In the genomic region with DNA sequence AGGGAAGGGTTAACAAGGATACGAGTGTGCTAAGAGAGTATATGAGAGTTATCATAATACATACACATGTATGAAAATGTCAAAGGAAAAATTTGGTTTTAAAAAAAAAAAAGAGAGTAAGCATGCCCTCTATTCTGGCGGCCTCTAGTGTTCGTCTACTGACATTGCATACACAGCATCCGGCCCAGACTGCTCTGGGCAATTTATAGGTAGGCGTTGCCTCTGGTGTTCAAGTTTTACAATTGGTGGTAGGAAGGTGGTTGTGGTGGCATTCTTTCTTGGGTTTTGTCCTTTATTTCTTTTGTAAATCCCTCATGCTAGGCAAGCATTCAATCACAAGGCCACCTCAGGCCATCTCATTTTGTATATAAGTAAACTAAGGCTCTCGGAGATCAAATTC, we compare ENCODE assay signal across 8 mouse cellular contexts. TPM values are rescaled to one million over a fixed set of nuclear protein-coding genes. Genes with fewer than 3 reads are reported as not detected.
DNase-seq lines count a peak whose midpoint lies in the region; ATAC-seq lines count a peak whose summit lies in the region.

No protein-coding gene starts in this region.

- H3K4me1 ChIP-seq in hindbrain, embryonic 10.5 days (replicated peaks), result no peaks in the 10 kb centered on the region
- H3K4me1 ChIP-seq in hindbrain, embryonic 16.5 days (ENCODE audit: control insufficient read depth, insufficient read depth, low read depth, low read length), result no peaks in the 10 kb centered on the region
- H3K4me1 ChIP-seq in embryonic facial prominence, embryonic 11.5 days (ENCODE audit: control insufficient read depth, insufficient read depth, low read length), result no peaks in the 10 kb centered on the region
- H3K4me1 ChIP-seq in forebrain, embryonic 16.5 days (replicated peaks; ENCODE audit: control insufficient read depth, insufficient read depth, low read length), result no peaks in the 10 kb centered on the region

- no peak overlapping the region for H3K4me3 ChIP-seq in hindbrain, embryonic 10.5 days
- H3K4me3 ChIP-seq in hindbrain, embryonic 16.5 days (ENCODE audit: low read length), result no peak overlapping the region
- H3K4me3 ChIP-seq in embryonic facial prominence, embryonic 11.5 days (ENCODE audit: low read depth, low read length), result no peak overlapping the region
- no peak overlapping the region for H3K4me3 ChIP-seq in forebrain, embryonic 16.5 days (replicated peaks; ENCODE audit: low read length)

- H3K36me3 ChIP-seq in hindbrain, embryonic 10.5 days, result no peaks in the 10 kb centered on the region
- H3K36me3 ChIP-seq in hindbrain, embryonic 16.5 days (ENCODE audit: control insufficient read depth, insufficient read depth, low read length), result no peaks in the 10 kb centered on the region
- H3K36me3 ChIP-seq in embryonic facial prominence, embryonic 11.5 days (replicated peaks; ENCODE audit: control insufficient read depth, insufficient read depth, low read depth, low read length), result no peaks in the 10 kb centered on the region
- H3K36me3 ChIP-seq in forebrain, embryonic 16.5 days (ENCODE audit: control insufficient read depth, insufficient read depth), result no peaks in the 10 kb centered on the region

- H3K9ac ChIP-seq in hindbrain, embryonic 16.5 days (ENCODE audit: low read depth, low read length), result no peak overlapping the region
- H3K9ac ChIP-seq in embryonic facial prominence, embryonic 11.5 days (replicated peaks; ENCODE audit: low read length), result no peak overlapping the region
- no peak overlapping the region for H3K9ac ChIP-seq in forebrain, embryonic 16.5 days (replicated peaks; ENCODE audit: low read depth, low read length)

- peak; percentile 31 for DNase-seq in hindbrain, embryonic 10.5 days (ENCODE audit: low spot score)
- peak; percentile 33 for DNase-seq in CD4-positive helper T cell, adult 2 months (ENCODE audit: low read depth, low spot score)
- peak; percentile 8 for DNase-seq in adrenal gland, adult 8-10 months
- DNase-seq in embryonic facial prominence, embryonic 11.5 days (ENCODE audit: low spot score), result peak; percentile 72
- DNase-seq in layer of hippocampus, adult 8-10 months (ENCODE audit: low spot score in 2 of 2), result peak; percentile 37 to 54

- H3K9me3 ChIP-seq in hindbrain, embryonic 10.5 days, result no peaks in the 10 kb centered on the region
- 0 out of 2 replicates have a peak, but pooled peaks cover 3% of the 10 kb centered on the region for H3K9me3 ChIP-seq in hindbrain, embryonic 16.5 days (ENCODE audit: control insufficient read depth, low read length)
- H3K9me3 ChIP-seq in embryonic facial prominence, embryonic 11.5 days (replicated peaks; ENCODE audit: control insufficient read depth, low read length), result no peaks in the 10 kb centered on the region
- no peaks in the 10 kb centered on the region for H3K9me3 ChIP-seq in forebrain, embryonic 16.5 days (ENCODE audit: control insufficient read depth, low read length)

- H3K27me3 ChIP-seq in hindbrain, embryonic 10.5 days (ENCODE audit: insufficient read depth, poor library complexity, severe bottlenecking), result no peaks in the 10 kb centered on the region
- H3K27me3 ChIP-seq in hindbrain, embryonic 16.5 days (replicated peaks; ENCODE audit: control insufficient read depth, insufficient read depth, low read length), result no peaks in the 10 kb centered on the region
- H3K27me3 ChIP-seq in embryonic facial prominence, embryonic 11.5 days (ENCODE audit: control insufficient read depth, insufficient read depth, low read length), result no peaks in the 10 kb centered on the region
- H3K27me3 ChIP-seq in forebrain, embryonic 16.5 days (replicated peaks; ENCODE audit: control insufficient read depth, insufficient read depth, low read length), result no peaks in the 10 kb centered on the region

- WGBS in hindbrain, embryonic 10.5 days, result 31% methylated on average over 6 of the region's 6 CpGs
- WGBS in hindbrain, embryonic 16.5 days, result 25% methylated on average over 6 of the region's 6 CpGs
- WGBS in embryonic facial prominence, embryonic 11.5 days, result 27% methylated on average over 6 of the region's 6 CpGs
- WGBS in forebrain, embryonic 16.5 days, result 26% methylated on average over 6 of the region's 6 CpGs

- no peak for ATAC-seq in hindbrain, embryonic 16.5 days
- no peak for ATAC-seq in embryonic facial prominence, embryonic 11.5 days (replicated peaks; ENCODE audit: insufficient number of reproducible peaks, low FRiP score, low TSS enrichment, low read depth)
- ATAC-seq in megakaryocyte-erythroid progenitor cell, adult 5-6 weeks (replicated peaks; ENCODE audit: low FRiP score, low TSS enrichment, poor library complexity, severe bottlenecking), result peak; percentile 78
- ATAC-seq in forebrain, embryonic 16.5 days, result no peak

- H3K27ac ChIP-seq in hindbrain, embryonic 10.5 days, result no peak overlapping the region
- H3K27ac ChIP-seq in hindbrain, embryonic 16.5 days (ENCODE audit: low read depth, low read length), result no peak overlapping the region
- no peak overlapping the region for H3K27ac ChIP-seq in embryonic facial prominence, embryonic 11.5 days (replicated peaks; ENCODE audit: low read depth, low read length)
- no peak overlapping the region for H3K27ac ChIP-seq in forebrain, embryonic 16.5 days (ENCODE audit: low read length)

- H3K4me2 ChIP-seq in hindbrain, embryonic 16.5 days (ENCODE audit: low read length), result no peak overlapping the region
- no peak overlapping the region for H3K4me2 ChIP-seq in embryonic facial prominence, embryonic 11.5 days (ENCODE audit: low read depth, low read length)
- no peak overlapping the region for H3K4me2 ChIP-seq in forebrain, embryonic 16.5 days (ENCODE audit: low read length)

RNA-seq across cellular contexts. Expression of a gene that starts 11.1 kb away (rescaled TPM):
- not detected in 2 replicates for polyA plus RNA-seq in hindbrain, embryonic 10.5 days (2016; fragmentation: Nextera tagmentation; extraction: Ambion mirVana)
- 1.1 and 1.7 TPM in 2 replicates for polyA plus RNA-seq in hindbrain, embryonic 16.5 days (2015; fragmentation: Nextera tagmentation; extraction: Ambion mirVana)
- total RNA-seq in adrenal gland, adult 8-10 months (2022), result not detected
- not detected in 2 replicates for polyA plus RNA-seq in embryonic facial prominence, embryonic 11.5 days (2014; fragmentation: Nextera tagmentation; extraction: Ambion mirVana)
- not detected for total RNA-seq in layer of hippocampus, adult 8-10 months (2022)
- total RNA-seq in megakaryocyte-erythroid progenitor cell, adult 5-6 weeks (2014; fragmentation: Nextera tagmentation), result not detected in 2 replicates
- total RNA-seq in megakaryocyte-erythroid progenitor cell, adult 5-6 weeks (2017), result not detected in 2 replicates
- polyA plus RNA-seq in forebrain, embryonic 16.5 days (2015; fragmentation: Nextera tagmentation; extraction: Ambion mirVana), result not detected in 2 replicates

RNA-seq across cellular contexts. Expression of a gene that starts 11.2 kb away (rescaled TPM):
- not detected in 2 replicates for polyA plus RNA-seq in hindbrain, embryonic 10.5 days (2016; fragmentation: Nextera tagmentation; extraction: Ambion mirVana)
- polyA plus RNA-seq in hindbrain, embryonic 16.5 days (2015; fragmentation: Nextera tagmentation; extraction: Ambion mirVana), result not detected in 2 replicates
- not detected for total RNA-seq in adrenal gland, adult 8-10 months (2022)
- polyA plus RNA-seq in embryonic facial prominence, embryonic 11.5 days (2014; fragmentation: Nextera tagmentation; extraction: Ambion mirVana), result not detected in 2 replicates
- total RNA-seq in layer of hippocampus, adult 8-10 months (2022), result not detected
- not detected in 2 replicates for total RNA-seq in megakaryocyte-erythroid progenitor cell, adult 5-6 weeks (2014; fragmentation: Nextera tagmentation)
- total RNA-seq in megakaryocyte-erythroid progenitor cell, adult 5-6 weeks (2017), result not detected in 2 replicates
- not detected in 2 replicates for polyA plus RNA-seq in forebrain, embryonic 16.5 days (2015; fragmentation: Nextera tagmentation; extraction: Ambion mirVana)

RNA-seq across cellular contexts. Expression of a gene that starts 18.4 kb away (rescaled TPM):
- not detected in 2 replicates for polyA plus RNA-seq in hindbrain, embryonic 10.5 days (2016; fragmentation: Nextera tagmentation; extraction: Ambion mirVana)
- 0.15 TPM in 1 of 2 replicates, not detected in the other for polyA plus RNA-seq in hindbrain, embryonic 16.5 days (2015; fragmentation: Nextera tagmentation; extraction: Ambion mirVana)
- total RNA-seq in adrenal gland, adult 8-10 months (2022), result not detected
- polyA plus RNA-seq in embryonic facial prominence, embryonic 11.5 days (2014; fragmentation: Nextera tagmentation; extraction: Ambion mirVana), result not detected in 2 replicates
- total RNA-seq in layer of hippocampus, adult 8-10 months (2022), result not detected
- not detected in 2 replicates for total RNA-seq in megakaryocyte-erythroid progenitor cell, adult 5-6 weeks (2014; fragmentation: Nextera tagmentation)
- not detected in 2 replicates for total RNA-seq in megakaryocyte-erythroid progenitor cell, adult 5-6 weeks (2017)
- polyA plus RNA-seq in forebrain, embryonic 16.5 days (2015; fragmentation: Nextera tagmentation; extraction: Ambion mirVana), result not detected in 2 replicates

RNA-seq across cellular contexts. Expression of a gene that starts 24.8 kb away (rescaled TPM):
- not detected in 2 replicates for polyA plus RNA-seq in hindbrain, embryonic 10.5 days (2016; fragmentation: Nextera tagmentation; extraction: Ambion mirVana)
- 0.12 and 0.13 TPM in 2 replicates for polyA plus RNA-seq in hindbrain, embryonic 16.5 days (2015; fragmentation: Nextera tagmentation; extraction: Ambion mirVana)
- not detected for total RNA-seq in adrenal gland, adult 8-10 months (2022)
- not detected in 2 replicates for polyA plus RNA-seq in embryonic facial prominence, embryonic 11.5 days (2014; fragmentation: Nextera tagmentation; extraction: Ambion mirVana)
- total RNA-seq in layer of hippocampus, adult 8-10 months (2022), result not detected
- not detected in 2 replicates for total RNA-seq in megakaryocyte-erythroid progenitor cell, adult 5-6 weeks (2014; fragmentation: Nextera tagmentation)
- not detected in 2 replicates for total RNA-seq in megakaryocyte-erythroid progenitor cell, adult 5-6 weeks (2017)
- not detected in 2 replicates for polyA plus RNA-seq in forebrain, embryonic 16.5 days (2015; fragmentation: Nextera tagmentation; extraction: Ambion mirVana)

RNA-seq across cellular contexts. Expression of a gene that starts 26.0 kb away (rescaled TPM):
- not detected in 2 replicates for polyA plus RNA-seq in hindbrain, embryonic 10.5 days (2016; fragmentation: Nextera tagmentation; extraction: Ambion mirVana)
- not detected in 2 replicates for polyA plus RNA-seq in hindbrain, embryonic 16.5 days (2015; fragmentation: Nextera tagmentation; extraction: Ambion mirVana)
- total RNA-seq in adrenal gland, adult 8-10 months (2022), result not detected
- polyA plus RNA-seq in embryonic facial prominence, embryonic 11.5 days (2014; fragmentation: Nextera tagmentation; extraction: Ambion mirVana), result not detected in 2 replicates
- total RNA-seq in layer of hippocampus, adult 8-10 months (2022), result not detected
- not detected in 2 replicates for total RNA-seq in megakaryocyte-erythroid progenitor cell, adult 5-6 weeks (2014; fragmentation: Nextera tagmentation)
- total RNA-seq in megakaryocyte-erythroid progenitor cell, adult 5-6 weeks (2017), result not detected in 2 replicates
- polyA plus RNA-seq in forebrain, embryonic 16.5 days (2015; fragmentation: Nextera tagmentation; extraction: Ambion mirVana), result not detected in 2 replicates

Comparison
In these comparisons a context has a peak if more than half of its experiments do, and no peak if none do; other contexts are left out.
1. DNase-seq: peak in every context shown above with its lines; median percentile 72 in embryonic facial prominence, embryonic 11.5 days; 46 in layer of hippocampus, adult 8-10 months; 33 in CD4-positive helper T cell, adult 2 months; 31 in hindbrain, embryonic 10.5 days; 8 in adrenal gland, adult 8-10 months.